Comparison of ENCODE assay signal across 12 mouse cellular contexts in the genomic region with DNA sequence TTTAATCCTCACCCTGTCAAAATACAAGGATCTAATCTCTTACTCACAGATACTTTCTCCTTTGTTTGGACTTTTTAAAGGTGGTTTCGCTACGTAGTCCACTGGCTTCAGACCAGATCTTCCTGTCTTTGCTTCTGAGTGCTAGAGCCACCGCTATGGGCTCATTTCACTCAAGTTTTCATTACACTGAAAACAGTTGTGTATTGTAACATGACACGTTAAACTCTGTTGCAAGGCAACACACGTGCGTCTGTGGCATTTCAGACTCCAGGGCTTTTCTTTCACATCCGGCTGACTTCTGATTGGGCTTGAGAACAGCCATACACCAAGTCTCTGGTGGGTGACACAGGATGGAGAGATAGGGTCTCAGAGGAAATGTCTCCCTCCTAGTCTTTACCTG.
DNase-seq lines count a peak whose midpoint lies in the region; ATAC-seq lines count a peak whose summit lies in the region.
"Had no signal": no experiment of that assay in that cellular context is flagged by ENCODE, and none has a peak within 500 bp of the region (broad histone marks: within the 10 kb centered on the region; RNA-seq: fewer than 3 reads in every experiment).

No protein-coding gene starts in this region.

- 17% methylated on average over 7 of the region's 7 CpGs for WGBS in heart, embryonic 15.5 days
- 44% methylated on average over 7 of the region's 7 CpGs for WGBS in hindbrain, embryonic 14.5 days

- peak overlapping the region; percentile 60 for H3K27ac ChIP-seq in heart, embryonic 15.5 days
- peak overlapping the region; percentile 11; the same call in 1 of the 2 replicates for H3K27ac ChIP-seq in hindbrain, embryonic 14.5 days
- H3K27ac ChIP-seq: macrophage had no signal

- peaks cover 63% of the 10 kb centered on the region for H3K4me1 ChIP-seq in heart, embryonic 15.5 days (replicated peaks)
- H3K4me1 ChIP-seq in hindbrain, embryonic 14.5 days (replicated peaks; ENCODE audit: control insufficient read depth, insufficient read depth, low read length), result peaks cover 46% of the 10 kb centered on the region

- H3K36me3 ChIP-seq in heart, embryonic 15.5 days, result peaks cover 3% of the 10 kb centered on the region
- H3K36me3 ChIP-seq in hindbrain, embryonic 14.5 days (replicated peaks; ENCODE audit: control insufficient read depth, insufficient read depth), result peaks cover 2% of the 10 kb centered on the region; the same call in 1 of the 2 replicates

- H3K27me3 ChIP-seq in heart, embryonic 15.5 days, result no peaks in the 10 kb centered on the region
- H3K27me3 ChIP-seq in hindbrain, embryonic 14.5 days (ENCODE audit: control insufficient read depth, insufficient read depth, low read length), result no peaks in the 10 kb centered on the region

- no peak for ATAC-seq in heart, embryonic 15.5 days (replicated peaks; ENCODE audit: insufficient number of reproducible peaks, insufficient read depth, low FRiP score, low read depth)
- peak; percentile 27; the same call in 1 of the 2 replicates for ATAC-seq in hindbrain, embryonic 14.5 days (ENCODE audit: low FRiP score)

- no peak for DNase-seq in heart, adult 11 months
- DNase-seq in thymus, postnatal 0 days (ENCODE audit: low spot score), result peak; percentile 22
- DNase-seq in thymus, adult 18-20 months, result no peak
- DNase-seq in hindbrain, embryonic 14.5 days (ENCODE audit: low spot score), result no peak
- DNase-seq in right cerebral cortex, postnatal 10 days (ENCODE audit: low spot score in 2 of 2), result no peak
- DNase-seq in thymus, postnatal 14 days, result no peak
- DNase-seq in cerebellum, adult 11 months, result no peak
- DNase-seq: cerebellum, adult 11-12 months; layer of hippocampus, postnatal 36 days; thymus, postnatal 4 days had no signal

- H3K4me3 ChIP-seq in heart, embryonic 15.5 days, result peak overlapping the region; percentile 2; the same call in 1 of the 2 replicates
- H3K4me3 ChIP-seq in hindbrain, embryonic 14.5 days (replicated peaks; ENCODE audit: low read length), result no peak overlapping the region

- no peak overlapping the region for H3K9ac ChIP-seq in heart, embryonic 15.5 days
- H3K9ac ChIP-seq in hindbrain, embryonic 14.5 days, result no peak overlapping the region

- no peaks in the 10 kb centered on the region; the same call in 1 of the 2 replicates for H3K9me3 ChIP-seq in heart, embryonic 15.5 days (replicated peaks)
- no peaks in the 10 kb centered on the region for H3K9me3 ChIP-seq in hindbrain, embryonic 14.5 days (ENCODE audit: control insufficient read depth, low read length)

- peak overlapping the region; percentile 28 for H3K4me2 ChIP-seq in heart, embryonic 15.5 days
- H3K4me2 ChIP-seq in hindbrain, embryonic 14.5 days (replicated peaks), result no peak overlapping the region
